Mouse (Mus musculus): ENCODE measurements around the gene Ccdc27. TPM values are rescaled to one million over a fixed set of nuclear protein-coding genes. Genes with fewer than 3 reads are reported as not detected.

The Ccdc27 gene
- total and polyA plus RNA-seq, 3 experiments, result not detected

- Histone ChIP-seq H3K27ac (ENCODE audit: insufficient read depth, low read depth) (no peak overlapping the region), H3K4me3 (replicated peaks in 1 of 3; ENCODE audit: low read depth in 2 of 3, low read length in 2 of 3, poor library complexity in 1 of 3) (no peak overlapping the region)
- in situ Hi-C loops (cut with MboI; ENCODE audit: low pct_ligation_motif_present, low pct_unique_long_range_greater_than_20kb, low sequenced_read_pairs), result no loop called here
Observed at GRCm38 (mm10) chr4:153980470-153980869, 62.0 kb downstream of the Ccdc27 start.

GRCm38 (mm10) chr4:153979243-153979642 lies 63.2 kb downstream of the Ccdc27 start:
- no peak overlapping the region for H3K4me2 ChIP-seq (ENCODE audit: insufficient read depth, low read depth, poor library complexity, severe bottlenecking)
- in situ Hi-C loops (cut with MboI; ENCODE audit: low pct_ligation_motif_present, low pct_unique_long_range_greater_than_20kb, low sequenced_read_pairs), result no loop called here
- peaks cover 4% of the 10 kb centered on the region for H3K79me2 ChIP-seq (replicated peaks; ENCODE audit: control insufficient read depth, extremely low read depth, insufficient read depth, poor library complexity, severe bottlenecking)
- H3K36me3 ChIP-seq (replicated peaks in 1 of 2; ENCODE audit: control insufficient read depth in 1 of 2, insufficient read depth in 1 of 2, low read length in 1 of 2), result peaks cover 41 to 63% of the 10 kb centered on the region in 2 experiments
- no peak overlapping the region for H3K27ac ChIP-seq (ENCODE audit: insufficient read depth, low read depth)
- no peaks in the 10 kb centered on the region for H3K9me3 ChIP-seq (replicated peaks; ENCODE audit: low read length)
- dilution Hi-C loops (cut with MboI; ENCODE audit: extremely low pct_ligation_motif_present, extremely low pct_unique_long_range_greater_than_20kb, low sequenced_read_pairs), result no loop called here
- no peak overlapping the region for H3K4me3 ChIP-seq (replicated peaks in 1 of 3; ENCODE audit: low read depth in 2 of 3, low read length in 2 of 3, poor library complexity in 1 of 3)
- no peak overlapping the region for H3K9ac ChIP-seq (ENCODE audit: insufficient read depth, low read depth)
- H3K27me3 ChIP-seq (replicated peaks), result no peaks in the 10 kb centered on the region
- peaks cover 3 to 21% of the 10 kb centered on the region in 2 experiments; a peak in 2 of 4 replicates for H3K4me1 ChIP-seq (ENCODE audit: control insufficient read depth in 1 of 2, insufficient read depth in 2 of 2)
- DNase-seq (ENCODE audit: extremely low read depth), result no peak
- no peak for TF ChIP-seq ETS1 (conservative IDR thresholded peaks at IDR 0.05; ENCODE audit: low read depth, low read length)
- TF ChIP-seq TBP (conservative IDR thresholded peaks at IDR 0.05; ENCODE audit: low read depth, low read length), result no peak
- no peak for TF ChIP-seq KAT2A (IDR thresholded peaks at IDR 0.05; ENCODE audit: insufficient replicate concordance, low read length)
- no peak for TF ChIP-seq MEF2A (IDR thresholded peaks at IDR 0.05; ENCODE audit: borderline replicate concordance, low read depth, low read length)
- TF ChIP-seq E2F4 (IDR thresholded peaks at IDR 0.05; ENCODE audit: insufficient replicate concordance, low read depth, low read length), result no peak
- TF ChIP-seq CHD1 (IDR thresholded peaks at IDR 0.05; ENCODE audit: low read depth, low read length), result no peak

More at GRCm38 (mm10) chr4:153980470-153980869, 62.0 kb downstream of the Ccdc27 start:
- peaks cover 3 to 21% of the 10 kb centered on the region in 2 experiments; a peak in 2 of 4 replicates for H3K4me1 ChIP-seq (ENCODE audit: control insufficient read depth in 1 of 2, insufficient read depth in 2 of 2)
- TF ChIP-seq CTCF (conservative IDR thresholded peaks at IDR 0.05 in 1 of 2, IDR thresholded peaks at IDR 0.05 in 1 of 2; ENCODE audit: low read depth in 2 of 2, low read length in 2 of 2) (no peak), ZC3H11A (IDR thresholded peaks at IDR 0.05; ENCODE audit: low read depth, low read length) (no peak), RCOR1 (conservative IDR thresholded peaks at IDR 0.05; ENCODE audit: low read depth, low read length) (no peak), SIN3A (IDR thresholded peaks at IDR 0.05; ENCODE audit: low read length) (no peak), GABPA (IDR thresholded peaks at IDR 0.05; ENCODE audit: insufficient replicate concordance, low read depth, low read length) (no peak), NRF1 (IDR thresholded peaks at IDR 0.05; ENCODE audit: low read depth, low read length) (no peak), MAZ (IDR thresholded peaks at IDR 0.05; ENCODE audit: low read depth, low read length) (no peak), SMC3 (IDR thresholded peaks at IDR 0.05; ENCODE audit: low read depth, low read length) (no peak), JUND (conservative IDR thresholded peaks at IDR 0.05; ENCODE audit: low read depth, low read length) (no peak)
- no peaks in the 10 kb centered on the region for H3K9me3 ChIP-seq (replicated peaks; ENCODE audit: low read length)
- no peaks in the 10 kb centered on the region for H3K27me3 ChIP-seq (replicated peaks)
- no peak for DNase-seq (ENCODE audit: extremely low read depth)
- no peak overlapping the region for H3K9ac ChIP-seq (ENCODE audit: insufficient read depth, low read depth)
- H3K79me2 ChIP-seq (replicated peaks; ENCODE audit: control insufficient read depth, extremely low read depth, insufficient read depth, poor library complexity, severe bottlenecking), result peaks cover 4% of the 10 kb centered on the region
- H3K36me3 ChIP-seq (replicated peaks in 1 of 2; ENCODE audit: control insufficient read depth in 1 of 2, insufficient read depth in 1 of 2, low read length in 1 of 2), result peaks cover 51 to 75% of the 10 kb centered on the region in 2 experiments
- dilution Hi-C loops (cut with MboI; ENCODE audit: extremely low pct_ligation_motif_present, extremely low pct_unique_long_range_greater_than_20kb, low sequenced_read_pairs), result no loop called here
- H3K4me2 ChIP-seq (ENCODE audit: insufficient read depth, low read depth, poor library complexity, severe bottlenecking), result no peak overlapping the region

Other genes starting within 250 kb of the Ccdc27 start
- gene A430005L14Rik, start 85.4 kb downstream of the Ccdc27 start, total RNA-seq (2012; rRNA removed), result 41.8 and 42.3 TPM in 2 replicates
- gene A430005L14Rik, start 85.4 kb downstream of the Ccdc27 start, total RNA-seq (2014; rRNA removed), result 46.5 and 48.9 TPM in 2 replicates
- 26.2 and 26.8 TPM in 2 replicates for gene A430005L14Rik, start 85.4 kb downstream of the Ccdc27 start, polyA plus RNA-seq (2012; ENCODE audit: insufficient read length, low read depth)
- 12.6 and 16.2 TPM in 2 replicates for gene Dffb, start 67.6 kb downstream of the Ccdc27 start, total RNA-seq (2012; rRNA removed)
- 18.2 and 21.4 TPM in 2 replicates for gene Dffb, start 67.6 kb downstream of the Ccdc27 start, total RNA-seq (2014; rRNA removed)
- gene Dffb, start 67.6 kb downstream of the Ccdc27 start, polyA plus RNA-seq (2012; ENCODE audit: insufficient read length, low read depth), result 10.7 and 11.9 TPM in 2 replicates
- gene Cep104, start 67.5 kb downstream of the Ccdc27 start, total RNA-seq (2012; rRNA removed), result 7.0 and 8.7 TPM in 2 replicates
- gene Cep104, start 67.5 kb downstream of the Ccdc27 start, total RNA-seq (2014; rRNA removed), result 4.1 and 4.6 TPM in 2 replicates
- gene Cep104, start 67.5 kb downstream of the Ccdc27 start, polyA plus RNA-seq (2012; ENCODE audit: insufficient read length, low read depth), result 10.6 and 10.9 TPM in 2 replicates
- 35.0 and 40.1 TPM in 2 replicates for gene Lrrc47, start 30.9 kb downstream of the Ccdc27 start, total RNA-seq (2012; rRNA removed)
- gene Lrrc47, start 30.9 kb downstream of the Ccdc27 start, total RNA-seq (2014; rRNA removed), result 16.3 and 16.7 TPM in 2 replicates
- 96.6 and 98.0 TPM in 2 replicates for gene Lrrc47, start 30.9 kb downstream of the Ccdc27 start, polyA plus RNA-seq (2012; ENCODE audit: insufficient read length, low read depth)
- gene Smim1, start 16.4 kb downstream of the Ccdc27 start, total RNA-seq (2012; rRNA removed), result 1.7 and 2.3 TPM in 2 replicates
- gene Smim1, start 16.4 kb downstream of the Ccdc27 start, total RNA-seq (2014; rRNA removed), result not detected in 2 replicates
- gene Smim1, start 16.4 kb downstream of the Ccdc27 start, polyA plus RNA-seq (2012; ENCODE audit: insufficient read length, low read depth), result 0.15 and 0.16 TPM in 2 replicates
- gene Trp73, start 97.5 kb upstream of the Ccdc27 start, total RNA-seq (2012; rRNA removed), result 27.7 and 34.3 TPM in 2 replicates
- 12.5 and 14.0 TPM in 2 replicates for gene Trp73, start 97.5 kb upstream of the Ccdc27 start, total RNA-seq (2014; rRNA removed)
- 19.0 and 30.0 TPM in 2 replicates for gene Trp73, start 97.5 kb upstream of the Ccdc27 start, polyA plus RNA-seq (2012; ENCODE audit: insufficient read length, low read depth)
- gene Wrap73, start 99.7 kb upstream of the Ccdc27 start, total RNA-seq (2012; rRNA removed), result 70.1 and 77.6 TPM in 2 replicates
- gene Wrap73, start 99.7 kb upstream of the Ccdc27 start, total RNA-seq (2014; rRNA removed), result 42.4 and 49.3 TPM in 2 replicates
- gene Wrap73, start 99.7 kb upstream of the Ccdc27 start, polyA plus RNA-seq (2012; ENCODE audit: insufficient read length, low read depth), result 31.5 and 32.1 TPM in 2 replicates
- 47.5 and 48.6 TPM in 2 replicates for gene Tprgl, start 118.0 kb upstream of the Ccdc27 start, total RNA-seq (2012; rRNA removed)
- gene Tprgl, start 118.0 kb upstream of the Ccdc27 start, total RNA-seq (2014; rRNA removed), result 64.1 and 64.5 TPM in 2 replicates
- gene Tprgl, start 118.0 kb upstream of the Ccdc27 start, polyA plus RNA-seq (2012; ENCODE audit: insufficient read length, low read depth), result 62.5 and 67.8 TPM in 2 replicates
- not detected in 2 replicates for gene Megf6, start 128.1 kb upstream of the Ccdc27 start, total RNA-seq (2012; rRNA removed)
- gene Megf6, start 128.1 kb upstream of the Ccdc27 start, total RNA-seq (2014; rRNA removed), result not detected in 2 replicates
- gene Megf6, start 128.1 kb upstream of the Ccdc27 start, polyA plus RNA-seq (2012; ENCODE audit: insufficient read length, low read depth), result not detected in 2 replicates

Data from CH12.LX (cell line).